Mouse (Mus musculus): Measurements from ENCODE around the gene Ikzf3.

Ikzf3 gene

DNA sequence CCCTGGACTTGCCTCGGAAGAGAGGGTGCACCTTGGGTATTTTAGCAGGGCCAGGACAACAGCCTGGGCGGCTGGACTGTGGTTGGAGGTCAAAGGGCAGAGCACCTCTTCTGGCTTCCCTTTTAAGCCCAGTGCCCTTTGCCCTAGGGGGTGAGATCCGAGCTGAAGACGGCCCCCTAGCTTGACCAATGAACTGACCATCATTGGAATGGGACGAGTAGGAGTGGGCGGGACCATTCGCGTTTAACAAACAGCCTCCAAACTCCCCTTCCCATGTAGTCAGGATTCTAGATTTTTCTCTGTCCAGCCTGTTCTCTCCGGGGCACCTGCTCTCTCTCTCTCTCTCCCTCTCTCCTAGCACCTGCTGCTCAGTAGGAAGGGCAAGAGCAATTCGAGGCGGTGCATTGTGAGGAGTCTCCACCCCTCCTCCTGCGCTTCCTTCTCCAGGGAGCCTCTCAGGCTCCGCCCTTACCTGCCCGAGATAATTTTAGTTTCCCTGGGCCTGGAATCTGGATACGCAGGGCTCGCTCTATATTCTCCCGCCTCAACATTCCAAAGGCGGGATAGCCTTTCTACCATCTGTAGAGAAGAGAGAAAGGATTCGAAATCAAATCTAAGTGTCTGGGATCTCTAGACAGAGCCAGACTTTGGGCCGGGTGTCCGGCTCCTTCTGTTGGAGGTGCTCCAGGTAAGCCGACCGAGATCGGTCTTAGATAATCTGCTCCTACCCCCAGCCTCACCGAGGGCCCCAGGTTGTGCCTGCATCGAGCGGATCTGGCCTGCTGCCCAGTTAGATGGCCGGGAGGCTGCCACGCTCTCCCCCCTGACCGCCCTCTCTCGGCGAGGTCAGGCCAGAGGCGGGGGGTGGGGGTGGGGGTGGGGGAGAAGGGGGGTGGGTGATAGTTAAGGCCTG, 99.0 kb downstream of the Ikzf3 start:
- peak; percentile 75 for DNase-seq (ENCODE audit: low spot score)

DNA sequence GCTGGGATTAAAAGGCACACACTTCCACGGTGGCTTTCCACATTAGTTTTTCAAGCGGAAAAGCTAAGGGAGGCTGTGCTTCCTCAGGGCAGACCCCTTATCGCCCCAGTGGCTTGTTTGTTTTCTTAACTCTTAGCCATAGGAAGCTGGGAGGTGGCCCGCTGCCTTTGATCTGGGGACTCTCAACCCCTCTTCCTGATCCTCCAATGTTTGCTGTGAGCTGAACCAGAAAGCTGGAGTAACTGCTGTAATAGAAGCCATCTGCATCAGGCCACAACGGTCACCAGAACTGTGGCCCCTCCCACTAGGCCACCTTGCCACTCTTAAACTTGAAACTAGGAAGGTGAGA, 99.6 kb downstream of the Ikzf3 start, which contains the start of gene Grb7:
Grb7 (plus strand) TSS at position 182 of the 349 bp plus-strand sequence.
- peak; percentile 70 for DNase-seq (ENCODE audit: low spot score)

DNA sequence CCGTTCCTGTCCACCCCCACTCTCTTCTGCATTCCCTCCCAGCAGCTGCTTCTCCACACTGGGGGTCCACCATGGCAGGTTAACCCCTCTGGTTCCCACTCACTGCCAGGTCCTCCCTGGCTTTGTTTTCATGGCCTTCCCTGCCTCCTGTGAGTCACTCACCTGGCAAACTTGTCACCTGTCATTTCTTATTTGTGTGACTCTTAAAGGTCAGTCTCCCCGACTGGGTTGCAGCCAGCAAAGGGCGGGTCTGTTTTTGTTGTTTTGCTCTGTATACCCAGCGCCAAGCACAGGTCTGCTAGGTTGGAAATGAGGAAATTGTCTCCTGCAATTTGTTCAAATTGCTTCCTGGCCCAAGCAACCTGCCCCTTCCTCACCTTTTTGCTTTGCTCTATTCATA, 100.2 kb downstream of the Ikzf3 start:
- no peak for DNase-seq (ENCODE audit: low spot score)

DNA sequence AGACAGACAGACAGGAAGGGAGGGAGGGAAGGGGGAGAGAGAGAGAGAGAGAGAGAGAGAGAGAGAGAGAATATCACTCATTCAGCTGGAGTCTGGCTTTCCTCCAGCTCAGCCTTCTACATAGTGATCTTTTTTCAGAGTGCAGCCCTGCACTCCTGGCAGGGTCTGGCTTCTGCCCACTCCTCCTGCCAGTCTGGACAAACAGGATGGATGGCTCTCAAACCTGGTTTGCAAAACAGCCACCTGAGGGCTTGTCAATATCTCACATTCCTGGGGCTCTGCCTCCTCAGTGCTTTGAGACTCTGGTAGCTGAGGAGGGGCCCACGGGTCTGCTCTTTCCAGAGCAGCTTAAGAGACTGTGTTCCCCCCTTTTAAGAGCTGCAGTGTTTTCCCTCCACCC, 100.6 kb downstream of the Ikzf3 start:
- DNase-seq (ENCODE audit: low spot score) = no peak

DNA sequence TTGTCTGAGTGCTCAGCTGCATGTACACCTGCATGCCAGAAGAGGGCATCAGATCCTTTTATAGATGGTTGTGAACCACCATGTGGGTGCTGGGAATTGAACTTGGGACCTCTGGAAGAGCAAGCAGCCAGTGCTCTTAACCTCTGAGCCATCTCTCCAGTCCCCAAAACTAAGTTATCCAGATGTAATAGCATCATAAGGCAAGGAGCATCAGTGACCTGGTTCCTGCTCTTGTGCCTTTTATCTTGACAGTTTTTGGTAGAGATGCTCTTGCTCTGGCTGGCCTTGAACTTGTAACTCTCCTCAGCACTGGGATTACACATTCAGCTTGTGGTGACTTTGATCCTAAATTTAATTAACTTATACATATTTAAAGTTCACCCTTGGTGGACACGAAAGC, 102.1 kb downstream of the Ikzf3 start:
- DNase-seq (ENCODE audit: low spot score) = no peak

DNA sequence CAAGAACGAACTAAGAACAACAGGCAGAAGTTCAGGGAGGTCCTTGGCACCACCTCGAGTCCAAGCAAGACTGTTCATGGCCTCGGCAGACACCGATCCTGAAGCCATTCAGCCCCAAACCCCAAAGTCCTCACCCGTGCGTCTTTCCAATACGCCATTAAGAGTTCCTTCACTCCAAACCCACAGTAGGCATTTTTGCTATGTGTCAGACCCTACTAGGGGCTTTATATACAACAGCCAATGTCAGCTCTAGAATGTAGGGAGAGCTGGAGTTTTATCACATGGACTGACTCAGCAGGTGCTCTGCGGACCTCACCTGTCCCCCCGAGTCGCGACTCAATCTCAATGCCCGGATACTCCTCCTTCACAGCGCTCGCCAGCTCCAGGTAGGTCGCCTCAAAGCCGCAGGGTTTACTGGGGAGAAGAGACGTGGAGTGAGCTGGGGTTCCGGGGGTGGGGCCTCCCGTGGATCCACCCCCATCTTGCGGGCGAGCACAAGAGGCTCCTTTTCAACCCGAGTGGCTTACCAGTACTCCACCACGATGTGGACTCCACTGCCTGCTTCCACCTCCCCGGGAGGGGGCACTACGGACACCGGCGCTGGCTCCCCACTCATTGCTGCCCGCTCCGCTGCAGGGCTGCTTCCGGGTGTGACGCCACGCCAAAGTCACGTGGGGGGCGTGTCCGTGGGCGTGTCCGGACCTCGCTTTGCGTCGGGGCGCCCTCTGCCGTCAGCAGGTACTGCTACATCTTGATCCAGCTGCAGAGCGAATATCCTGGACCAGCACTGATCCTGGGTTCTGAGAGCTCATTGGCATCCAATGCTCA, 107.3 kb downstream of the Ikzf3 start, which contains the start of gene Mien1:
Mien1 (minus strand) TSS at position 661 of the 828 bp plus-strand sequence.
- peak; percentile 96 for DNase-seq (ENCODE audit: low spot score)

DNA sequence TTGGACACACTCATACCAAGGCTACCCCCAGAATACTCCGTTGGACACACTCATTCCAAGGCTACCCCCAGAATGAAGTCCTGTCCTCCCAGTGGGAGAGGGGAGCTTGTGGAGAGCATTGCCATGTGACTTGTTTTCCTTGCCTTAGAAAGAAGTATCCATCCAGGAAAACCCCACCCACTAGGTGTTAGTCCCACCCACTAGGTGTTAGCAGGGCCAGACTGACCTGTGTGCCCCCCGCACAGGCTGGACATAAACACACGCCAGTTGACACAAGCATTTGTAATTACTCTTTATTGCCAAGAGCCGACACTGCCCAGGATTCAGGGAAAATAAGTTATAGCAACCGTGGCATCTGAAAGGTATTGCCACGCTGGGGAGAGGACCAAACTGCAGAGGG, 108.4 kb downstream of the Ikzf3 start:
- no peak for DNase-seq (ENCODE audit: low spot score)

DNA sequence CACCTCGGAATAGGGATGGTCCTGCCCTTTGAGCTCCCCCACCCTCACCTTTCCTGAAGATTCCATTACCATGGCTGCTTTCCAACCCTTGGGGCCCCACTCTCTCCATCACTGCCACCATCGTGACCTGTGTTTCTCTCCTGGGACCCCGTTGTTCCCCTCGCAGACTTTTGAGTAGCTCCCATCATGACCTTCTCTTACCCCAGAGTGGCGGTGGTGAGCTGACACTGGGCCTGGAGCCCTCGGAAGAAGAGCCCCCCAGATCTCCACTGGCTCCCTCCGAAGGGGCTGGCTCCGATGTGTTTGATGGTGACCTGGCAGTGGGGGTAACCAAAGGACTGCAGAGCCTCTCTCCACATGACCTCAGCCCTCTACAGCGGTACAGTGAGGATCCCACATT, 110.1 kb downstream of the Ikzf3 start:
- DNase-seq (ENCODE audit: low spot score) = no peak

DNA sequence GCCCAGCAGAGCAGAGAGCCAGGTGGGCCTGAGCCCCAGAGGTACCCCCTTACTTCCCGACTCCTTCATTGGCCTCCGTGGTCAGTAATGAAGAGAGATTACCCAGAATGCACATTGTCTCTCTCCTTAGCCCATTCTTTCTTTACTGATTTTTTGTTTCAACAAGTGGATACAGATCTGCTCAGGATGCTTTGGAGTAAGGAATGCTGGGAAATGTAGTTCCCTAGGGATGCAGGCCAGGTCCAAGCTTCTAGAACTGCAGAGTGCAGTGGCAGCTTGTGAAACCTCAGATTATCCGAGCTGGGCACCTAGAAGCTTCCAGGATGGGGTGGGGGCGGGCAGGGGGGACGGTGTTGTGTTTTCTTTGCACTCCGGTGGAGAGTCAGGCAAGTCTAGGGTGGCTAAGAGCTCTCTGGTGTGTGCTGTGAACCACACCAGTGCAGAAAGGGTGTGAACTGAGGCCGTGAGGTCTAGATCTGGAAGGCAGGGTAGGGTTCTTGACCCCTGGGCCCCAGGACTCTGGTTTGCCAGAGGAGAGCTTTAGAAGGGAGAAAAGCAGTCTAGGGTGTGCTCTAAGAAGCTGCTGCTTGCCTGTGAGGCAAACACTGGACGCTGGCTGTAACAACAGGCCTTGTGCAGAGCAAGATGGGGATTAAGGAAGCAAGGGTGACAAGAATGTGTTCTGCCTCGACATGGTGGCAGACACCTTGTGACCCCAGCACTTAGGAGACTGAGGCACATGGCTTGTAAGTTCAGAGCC, 113.9 kb downstream of the Ikzf3 start:
- DNase-seq (ENCODE audit: low spot score) = no peak

DNA sequence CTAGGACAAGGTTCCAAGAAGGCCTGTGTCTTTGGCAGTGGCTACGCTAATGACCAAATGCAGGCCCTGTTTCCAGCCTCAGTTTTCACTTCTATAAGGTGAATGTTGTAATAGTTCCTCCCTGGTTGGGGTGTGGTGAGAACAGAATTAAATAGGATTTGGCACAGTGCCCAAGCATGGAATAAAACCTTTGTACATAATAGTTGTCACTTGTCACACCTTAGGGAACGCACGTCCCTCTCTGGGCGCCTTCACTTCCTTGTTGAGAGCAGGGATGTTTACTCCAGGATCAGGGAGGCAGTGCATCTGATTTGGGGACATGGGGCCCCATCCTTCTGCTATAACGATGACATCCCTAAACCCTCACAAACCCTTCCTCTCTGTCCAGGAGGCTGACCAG, 117.4 kb downstream of the Ikzf3 start:
- no peak for DNase-seq (ENCODE audit: low spot score)

DNA sequence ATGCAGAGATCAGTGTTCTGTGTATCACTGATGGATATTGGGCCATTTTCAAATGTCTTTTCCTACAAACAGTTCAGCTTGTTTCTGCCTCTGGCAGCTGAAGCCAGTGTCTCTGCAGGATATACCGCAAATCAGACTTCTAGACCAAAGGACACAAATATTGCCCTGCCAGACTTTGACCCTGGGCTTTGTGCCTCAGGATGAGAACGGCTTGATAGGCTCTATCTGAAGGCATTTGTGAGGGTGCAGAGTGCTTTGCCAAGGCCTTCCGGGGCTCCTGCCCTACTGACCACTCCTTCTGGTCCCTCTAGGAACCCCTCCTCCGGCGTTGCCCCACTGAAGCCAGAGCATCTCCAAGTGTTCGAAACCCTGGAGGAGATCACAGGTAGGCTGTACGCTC, 119.2 kb downstream of the Ikzf3 start:
- no peak for DNase-seq (ENCODE audit: low spot score)

DNA sequence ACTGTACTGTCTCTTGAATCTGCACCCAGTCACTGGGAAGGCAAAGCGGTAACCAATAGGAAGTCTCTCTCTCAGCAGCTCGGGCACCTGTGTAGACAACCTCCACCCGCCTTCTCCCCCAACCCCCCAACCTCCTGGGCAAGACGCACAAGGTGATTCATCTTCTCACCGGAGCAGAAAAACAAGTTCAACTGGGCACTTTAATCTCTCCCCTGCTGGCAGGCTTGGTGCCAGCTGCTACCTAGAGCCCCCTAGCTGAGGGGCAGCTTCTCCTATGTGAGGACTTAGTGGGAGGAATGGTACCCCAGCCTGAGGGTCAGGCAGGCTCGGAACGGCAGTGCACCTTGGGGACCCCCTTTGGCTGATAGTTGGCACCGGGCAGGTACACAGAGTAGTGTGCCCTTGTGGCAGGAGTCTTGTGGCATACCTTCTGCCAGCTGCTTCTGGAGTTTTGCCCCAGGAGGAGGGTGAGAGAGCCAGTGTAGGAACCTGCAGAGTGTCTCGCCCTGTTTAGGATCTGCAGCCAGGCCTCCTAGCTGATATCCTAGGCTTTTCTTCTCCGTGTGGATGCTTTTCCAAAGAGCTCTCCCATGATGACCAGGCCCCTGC, 126.8 kb downstream of the Ikzf3 start:
- DNase-seq (ENCODE audit: low spot score) = no peak

DNA sequence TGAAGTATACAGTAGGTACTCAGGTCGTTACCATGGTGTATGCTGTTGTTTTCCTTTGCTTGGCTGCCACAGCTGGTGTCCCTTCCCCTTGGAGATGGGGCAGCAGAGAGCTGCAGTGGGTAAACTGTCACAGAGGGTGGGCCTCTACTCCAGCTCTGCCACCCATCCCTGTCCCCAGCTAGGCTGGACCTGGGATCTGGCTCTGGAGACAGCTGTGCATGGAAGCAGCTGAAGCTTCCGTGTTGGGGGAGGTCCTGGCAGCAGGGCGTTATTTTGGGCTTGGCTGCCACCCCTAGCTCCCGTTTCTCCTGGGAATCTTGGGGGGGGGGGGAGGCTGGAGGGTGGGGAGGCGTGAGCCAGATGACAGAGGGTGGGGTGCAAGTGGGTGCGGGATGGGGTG, 127.6 kb downstream of the Ikzf3 start:
- no peak for DNase-seq (ENCODE audit: low spot score)

DNA sequence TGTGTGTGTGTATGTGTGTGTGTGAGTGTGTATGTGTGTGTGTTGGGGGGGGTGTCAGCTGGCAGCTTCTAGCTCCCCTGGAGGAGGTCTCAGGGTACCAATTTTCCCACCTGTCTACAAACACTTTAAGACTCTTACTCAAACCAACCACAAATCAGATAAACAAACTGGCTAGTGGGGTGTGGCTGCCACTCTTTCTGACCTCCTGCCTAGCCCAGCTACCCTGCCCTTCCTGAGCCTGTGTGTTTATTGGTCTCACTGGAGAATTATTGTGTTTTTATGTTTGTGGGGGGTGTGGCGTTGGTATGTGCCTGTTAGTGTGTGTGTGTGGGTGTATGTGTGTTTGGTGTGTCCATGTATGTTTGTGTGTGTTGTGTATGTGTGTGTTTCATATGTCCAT, 128.8 kb downstream of the Ikzf3 start:
- no peak for DNase-seq (ENCODE audit: low spot score)

Data from embryo, embryonic 10 days (tissue).